Mouse (Mus musculus) adrenal gland, adult 2 months (tissue): ENCODE measurements around the gene Col27a1. TPM values are rescaled to one million over a fixed set of nuclear protein-coding genes. Genes with fewer than 3 reads are reported as not detected.
A peak's percentile ranks its signal among the peaks of the same experiment; 100 is the strongest.

Experiments used
- DNase-seq: peaks from one replicate; pipeline ENCODE4 v3.0.0; 2021
- long read RNA-seq: library from polyadenylated mRNA; stranded (forward); transcript quantifications from one replicate; pipeline ENCODE4 v2.0.0, GENCODE M21; 2021
- polyA plus RNA-seq: library from polyadenylated mRNA; depleted of rRNA; stranded (reverse); fragments of >200 nt; gene quantifications from 2 replicates; pipeline ENCODE4 v1.2.3, GENCODE M21; 2012; rRNA removed
- total RNA-seq, 2 experiments: library from RNA; stranded (reverse); gene quantifications; 2 replicates each; pipeline ENCODE4 v1.2.3; 2021

Col27a1 gene
- total RNA-seq: 10 to 100 TPM in 1 of 2 experiments, 1 to 10 TPM in 1; 8.4 to 13.0 TPM
- 12.9 and 14.9 TPM in 2 replicates for polyA plus RNA-seq
- long read RNA-seq, partial matches to known transcripts: 1 of 1 reads
- long read RNA-seq, other reads (novel, unspliced or antisense): 0 of 1 reads

DNA sequence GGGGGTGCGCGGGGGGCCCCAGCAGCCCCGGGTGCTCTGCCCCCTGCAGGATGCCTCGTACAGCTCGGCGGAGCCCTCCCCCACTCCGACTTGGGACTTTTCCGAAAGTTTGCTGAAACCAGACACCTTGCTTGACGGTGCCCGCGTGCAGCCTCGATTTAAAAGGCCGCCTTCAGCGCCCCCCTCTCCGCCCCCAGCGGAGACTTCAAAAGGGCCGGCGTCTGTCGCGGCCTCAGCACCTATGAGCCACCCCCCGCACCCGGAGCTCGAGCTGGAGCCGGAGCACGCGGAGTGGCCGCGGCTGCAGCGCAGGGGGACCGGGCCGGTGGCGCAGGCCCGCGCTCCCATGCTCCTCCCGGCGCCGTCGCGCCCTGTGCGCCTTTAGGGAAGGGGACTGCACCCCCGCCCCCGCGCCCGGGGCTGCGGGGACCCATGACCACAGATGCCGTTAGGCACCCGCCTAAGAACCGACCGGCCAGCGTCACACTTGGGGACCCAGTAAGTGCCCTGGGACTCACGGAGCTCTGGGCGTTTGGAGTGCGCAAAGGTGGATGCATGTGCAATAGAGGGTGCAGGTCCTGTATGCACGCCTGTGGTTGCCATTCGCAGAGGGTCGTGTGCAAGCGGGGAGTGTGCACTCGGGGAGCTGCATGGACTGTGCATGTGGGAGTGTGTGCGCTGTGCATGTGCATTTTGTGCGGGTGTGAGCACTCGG, at the start of gene Col27a1:
Gene Col27a1, plus strand, starts transcription at position 98 of the 715 bp plus-strand sequence.
- DNase-seq: no peak

DNA sequence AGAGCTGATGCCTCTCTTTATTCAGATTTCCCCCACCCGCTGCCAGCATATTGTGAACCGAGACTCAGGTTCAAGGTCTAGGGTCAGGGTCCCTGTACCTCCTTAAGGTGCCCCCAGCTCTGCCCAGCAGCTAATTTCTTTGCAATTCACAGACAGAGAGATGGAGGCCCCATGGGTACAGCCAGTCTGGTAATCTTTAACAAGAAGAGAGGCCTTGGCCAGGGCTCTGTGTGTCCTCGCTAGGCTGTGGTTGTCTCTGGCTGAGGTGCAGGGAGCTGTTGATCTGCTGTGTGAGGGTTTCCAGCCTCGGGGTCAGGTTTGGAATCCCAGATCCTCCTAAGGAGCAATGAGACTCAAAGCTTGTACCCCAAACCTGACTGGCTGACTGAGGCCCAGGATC, 48.2 kb upstream of the Col27a1 start:
- no peak for DNase-seq

- DNase-seq: no peak
These were observed 47.5 kb upstream of the Col27a1 start for GRCm38 (mm10) chr4:63166323-63166722.

DNA sequence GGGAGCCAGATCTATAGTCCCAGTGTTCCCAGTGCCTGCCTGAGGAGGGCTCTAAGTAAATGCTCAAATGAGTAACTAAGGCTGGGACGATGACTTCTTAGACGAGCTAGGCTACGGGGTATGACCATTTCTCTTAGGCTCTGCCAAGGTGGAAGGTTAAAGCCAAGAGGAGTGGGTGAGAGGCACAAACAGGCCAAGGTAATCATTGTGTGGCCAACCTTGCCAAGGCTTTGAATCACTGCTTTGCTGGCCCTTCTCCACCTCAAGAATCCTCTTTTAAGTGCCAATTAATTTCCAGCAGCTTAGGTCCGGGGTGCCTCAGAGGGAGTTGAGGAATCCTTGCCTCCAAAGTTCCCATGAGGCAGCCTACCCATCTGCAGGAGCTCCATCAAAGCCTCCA, 43.7 kb upstream of the Col27a1 start:
- DNase-seq: no peak

DNA sequence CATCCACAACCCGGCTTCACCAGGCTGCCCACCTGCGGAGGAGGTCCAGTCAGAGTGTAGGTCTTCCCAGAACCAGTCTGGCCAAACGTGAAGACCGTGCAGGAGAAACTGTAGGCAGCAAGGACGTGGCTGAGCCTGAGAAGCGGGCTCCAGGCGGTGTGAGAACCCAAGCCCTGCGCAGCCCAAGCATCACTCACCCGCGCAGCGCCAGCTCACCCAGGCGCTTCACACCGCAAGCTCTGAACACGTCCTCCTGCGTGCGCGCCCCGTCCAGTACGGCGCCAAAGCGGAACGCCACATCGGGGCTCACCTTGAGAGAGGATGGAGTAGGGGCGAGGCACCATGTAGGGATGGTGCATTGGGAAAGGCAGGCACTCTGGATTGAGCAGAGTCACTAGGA, 42.7 kb upstream of the Col27a1 start:
- no peak for DNase-seq

DNA sequence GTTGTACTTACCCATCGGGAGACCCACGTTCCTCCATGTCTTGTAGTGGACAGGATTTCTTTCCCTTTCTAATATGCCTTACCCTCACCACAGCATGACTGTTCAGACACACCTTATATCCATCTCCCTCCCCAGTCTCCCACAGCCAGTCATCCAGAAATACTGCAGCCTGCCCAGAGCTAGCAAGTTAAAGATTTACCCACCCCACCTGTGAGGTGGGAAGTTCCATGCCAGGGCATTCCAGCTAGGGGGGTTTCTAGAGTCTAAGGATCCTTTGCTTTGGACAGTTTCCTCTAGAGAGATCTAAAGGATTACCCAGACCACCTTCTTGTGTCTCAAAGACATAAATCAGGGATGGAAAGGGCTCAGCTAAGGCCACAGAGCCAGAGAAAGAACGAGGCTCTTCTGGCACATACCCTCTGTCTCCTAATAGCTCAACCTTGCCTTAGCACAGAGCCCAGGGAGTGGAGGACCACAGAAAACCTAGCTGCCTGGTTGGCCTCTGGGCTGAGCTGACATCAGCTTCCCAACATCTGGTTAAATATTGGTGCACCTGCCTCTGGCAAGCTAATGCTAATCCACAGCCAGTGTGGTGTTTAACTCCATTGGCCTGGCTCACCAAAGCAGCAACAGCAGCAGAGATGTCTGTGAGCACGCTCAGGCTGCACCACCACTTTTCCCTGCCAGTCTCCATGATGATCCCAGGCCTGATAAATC, 41.7 kb upstream of the Col27a1 start, which contains the start of gene Kif12:
Gene Kif12, minus strand, starts transcription at position 163 of the 717 bp plus-strand sequence.
- no peak for DNase-seq

DNA sequence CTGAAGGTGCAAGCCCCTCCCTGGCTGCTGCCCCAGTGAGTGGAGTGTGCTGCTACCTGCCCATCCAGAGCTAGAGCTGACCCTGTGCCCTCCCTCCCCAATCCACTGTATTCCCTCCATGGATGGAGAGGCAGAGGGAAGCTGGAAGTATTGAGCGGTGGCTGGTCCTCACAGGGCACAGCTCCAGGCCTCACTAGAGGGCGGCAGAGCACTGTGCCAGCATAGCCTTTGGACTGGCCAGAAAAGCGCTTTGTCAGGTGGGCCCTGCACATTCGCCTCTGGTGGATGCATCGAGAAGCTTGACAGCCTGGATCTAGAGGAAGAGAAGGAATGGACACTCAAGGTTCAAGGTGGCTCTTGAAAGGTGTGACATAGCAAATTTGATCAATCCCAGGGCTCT, 32.2 kb upstream of the Col27a1 start:
- peak; percentile 43 for DNase-seq

DNA sequence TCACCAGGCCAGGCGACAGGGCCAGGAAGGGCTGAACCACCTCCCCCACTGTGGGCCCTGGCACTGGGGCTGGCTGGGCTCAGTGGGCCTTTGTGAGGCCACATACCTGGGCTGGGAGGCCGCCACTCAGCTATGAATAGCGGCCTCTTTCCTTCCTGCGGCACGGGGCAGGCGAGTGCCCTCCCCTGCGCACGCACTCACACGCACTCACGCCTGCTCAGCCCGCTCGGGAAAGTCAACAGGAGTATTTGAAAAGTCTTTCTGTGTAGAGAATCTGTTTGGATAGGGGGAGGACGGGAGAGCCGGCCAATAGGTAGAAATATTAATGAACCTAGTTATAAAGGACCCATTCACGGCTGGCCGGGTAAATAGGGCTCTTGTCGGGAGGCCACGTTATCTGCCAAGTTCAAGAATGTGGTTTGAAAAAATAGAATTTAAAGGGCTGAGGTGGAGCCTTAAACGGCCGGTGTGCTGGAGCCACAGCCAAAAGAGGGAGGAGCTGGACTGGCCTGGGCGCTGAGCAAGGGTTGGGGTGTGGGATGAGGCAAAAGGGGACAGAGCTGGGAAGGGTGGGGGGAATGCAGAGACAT, 27.4 kb upstream of the Col27a1 start:
- DNase-seq: no peak

GRCm38 (mm10) chr4:63191641-63192040, 22.2 kb upstream of the Col27a1 start:
- no peak for DNase-seq

- no peak for DNase-seq
These were observed 19.4 kb upstream of the Col27a1 start for GRCm38 (mm10) chr4:63194366-63194765.

DNA sequence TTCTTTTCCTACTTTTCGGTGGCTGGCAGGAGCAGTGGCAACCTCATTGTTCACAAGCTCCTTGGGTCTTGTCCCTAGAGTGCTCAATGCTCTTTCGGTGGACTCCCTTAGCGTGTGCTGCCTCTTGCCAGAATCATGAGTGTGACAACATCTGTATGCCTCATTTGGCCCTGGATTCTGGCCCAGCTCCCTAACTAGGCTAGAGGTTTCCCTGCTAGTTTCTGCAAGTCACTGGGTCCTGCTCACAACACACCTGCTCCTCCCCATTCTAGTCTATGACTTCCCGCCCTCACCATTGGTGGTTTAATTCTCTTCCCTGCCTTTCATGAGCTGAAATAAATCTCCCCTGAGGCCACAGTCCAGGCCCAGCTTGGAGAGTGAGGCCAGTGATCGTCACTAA, 14.4 kb upstream of the Col27a1 start:
- DNase-seq: peak; percentile 53

GRCm38 (mm10) chr4:63203874-63204273, 9.9 kb upstream of the Col27a1 start:
- peak; percentile 29 for DNase-seq

DNA sequence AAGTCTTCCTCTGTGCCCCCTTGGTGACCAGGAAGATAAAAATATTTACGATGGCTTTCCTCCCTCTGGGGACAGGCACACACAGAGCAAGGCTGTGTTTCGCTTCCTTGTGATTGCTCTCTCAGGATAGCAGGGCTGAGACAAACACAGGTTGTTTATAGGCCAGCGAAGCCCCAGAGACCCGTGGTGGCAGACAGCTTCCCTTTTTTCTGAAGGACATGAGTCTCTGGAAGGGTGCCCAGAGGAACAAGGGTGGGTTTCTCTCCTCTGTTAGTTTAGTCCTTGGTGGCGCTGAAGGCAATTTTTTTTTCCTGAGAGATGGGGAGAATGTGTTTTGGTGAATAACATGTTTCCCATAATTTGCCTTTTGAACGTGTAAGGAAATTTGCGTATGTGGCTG, 8.2 kb upstream of the Col27a1 start:
- no peak for DNase-seq

GRCm38 (mm10) chr4:63215185-63215992, 1.6 kb downstream of the Col27a1 start:
- DNase-seq: peak; percentile 84

DNA sequence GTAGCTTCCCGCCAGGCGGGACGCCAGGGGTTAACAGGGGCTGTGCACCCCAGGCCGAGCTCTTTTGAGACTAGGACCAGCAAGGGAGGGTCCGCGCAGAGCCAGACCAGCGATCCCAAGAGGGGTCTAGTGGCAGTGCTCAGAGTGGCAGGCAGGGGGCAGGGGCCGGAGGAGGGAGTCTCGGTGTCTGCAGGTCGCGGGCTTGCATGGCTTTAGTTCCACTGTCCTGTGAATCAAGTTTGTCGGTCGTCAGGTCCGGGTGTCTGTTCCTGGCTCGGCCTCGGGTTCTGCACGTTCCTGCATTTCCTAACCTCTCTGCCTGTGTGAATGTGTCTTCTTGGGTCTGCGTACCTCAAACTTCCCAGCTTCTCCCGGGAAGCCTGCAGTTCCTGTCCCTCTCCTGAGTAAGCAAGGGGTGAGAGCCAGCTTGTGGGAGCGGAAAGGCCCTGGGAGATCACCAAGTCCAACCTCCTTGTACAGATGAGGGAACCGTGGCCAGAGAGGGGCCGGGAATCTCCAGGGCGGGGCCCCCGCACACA, 2.3 kb downstream of the Col27a1 start:
- peak; percentile 56 for DNase-seq

DNA sequence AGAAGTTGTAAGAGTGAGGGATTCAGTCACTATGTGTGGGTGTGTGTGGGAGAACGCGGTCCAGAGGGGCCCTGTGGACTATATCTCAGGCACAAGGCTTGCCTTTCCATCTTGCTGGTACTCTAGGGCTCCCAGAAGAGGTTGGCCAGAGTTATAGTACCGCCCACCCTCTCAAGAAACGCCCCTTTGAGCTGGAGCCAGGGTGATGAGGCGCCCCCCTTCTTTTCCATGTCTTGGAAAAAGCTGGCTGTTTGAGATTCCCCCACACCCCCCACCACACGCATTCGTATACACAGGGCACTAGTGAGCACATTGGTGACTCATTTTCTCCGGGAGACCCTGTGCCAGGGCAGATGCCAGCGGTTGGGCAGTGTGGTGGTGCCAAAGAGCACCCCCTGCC, 2.8 kb downstream of the Col27a1 start:
- no peak for DNase-seq

DNA sequence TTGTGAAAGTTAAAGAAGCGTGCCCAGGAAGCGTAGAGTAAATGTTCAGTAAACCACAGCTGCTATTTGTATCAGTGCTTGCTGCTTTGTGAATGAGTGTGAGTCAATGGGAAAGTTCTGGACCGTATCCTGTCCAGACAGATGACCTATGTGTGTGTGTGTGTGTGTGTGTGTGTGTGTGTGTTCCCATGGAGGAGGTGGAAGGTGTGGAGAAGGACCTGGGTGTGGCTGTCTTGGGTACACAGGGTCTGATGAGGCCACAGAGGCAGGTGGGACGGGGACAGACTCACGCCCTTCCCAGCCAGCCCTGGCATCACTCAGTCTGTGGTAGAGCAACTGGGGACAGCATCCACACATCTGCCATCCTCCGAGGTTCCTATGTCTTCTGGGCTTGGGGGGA, 3.7 kb downstream of the Col27a1 start:
- no peak for DNase-seq

- no peak for DNase-seq
These were observed 5.3 kb downstream of the Col27a1 start for GRCm38 (mm10) chr4:63219059-63219458.

GRCm38 (mm10) chr4:63219635-63220034, 5.8 kb downstream of the Col27a1 start:
- no peak for DNase-seq

- peak; percentile 56 for DNase-seq
These were observed 7.5 kb downstream of the Col27a1 start for GRCm38 (mm10) chr4:63221096-63221958.

- no peak for DNase-seq
These were observed 8.4 kb downstream of the Col27a1 start for GRCm38 (mm10) chr4:63222246-63222645.
